Mouse (Mus musculus) lung, embryonic 15.5 days (tissue): Measurements from ENCODE around the gene Anks1b. TPM values are rescaled to one million over a fixed set of nuclear protein-coding genes. Genes with fewer than 3 reads are reported as not detected.
A peak's percentile ranks its signal among the peaks of the same experiment; 100 is the strongest.

Source experiments
- ATAC-seq: fragments of 200-750 bp; cut with Nextera tagmentation; 2 replicates; pipeline ENCODE4 v1.8.0; 2017; ENCODE audit warnings: moderate number of reproducible peaks, borderline replicate concordance; ENCODE audit not compliant: low FRiP score, low TSS enrichment; ENCODE audit errors: extremely low read depth
- H3K27ac ChIP-seq: fragments of 300-500 bp; sonication (generic); 2 replicates; pipeline ENCODE4 v1.5.1; 2015; ENCODE audit warnings: moderate library complexity, mild to moderate bottlenecking, inconsistent platforms
- H3K27me3 ChIP-seq: fragments of 300-500 bp; sonication (generic); 2 replicates; pipeline ENCODE4 v1.6.1; 2015; ENCODE audit warnings: inconsistent platforms
- H3K36me3 ChIP-seq: fragments of 300-500 bp; sonication (generic); 2 replicates; pipeline ENCODE4 v1.6.1; 2015; ENCODE audit warnings: inconsistent platforms
- H3K4me1 ChIP-seq: fragments of 300-500 bp; sonication (generic); 2 replicates; pipeline ENCODE4 v1.6.1; 2015; ENCODE audit warnings: inconsistent platforms
- H3K4me2 ChIP-seq: fragments of 300-500 bp; sonication (generic); 2 replicates; pipeline ENCODE4 v1.6.1; 2015; ENCODE audit warnings: inconsistent platforms, mild to moderate bottlenecking, moderate library complexity
- H3K4me3 ChIP-seq: fragments of 300-500 bp; sonication (generic); 2 replicates; pipeline ENCODE4 v1.5.1; 2015; ENCODE audit warnings: mild to moderate bottlenecking, inconsistent platforms
- H3K9ac ChIP-seq: fragments of 300-500 bp; sonication (generic); 2 replicates; pipeline ENCODE4 v1.6.1; 2015; ENCODE audit warnings: inconsistent platforms
- H3K9me3 ChIP-seq: fragments of 300-500 bp; sonication (generic); 2 replicates; pipeline ENCODE4 v1.6.1; 2016; ENCODE audit warnings: inconsistent platforms
- WGBS: fragments of 180-500 bp; shearing (Covaris S2); methylation state at CpG from one replicate; pipeline ENCODE4 v1.1.7; 2015; 5-methylcytosine and 5-hydroxymethylcytosine counted together
- polyA plus RNA-seq: library from polyadenylated mRNA; unstranded; fragments of >200 nt; fragmentation: Nextera tagmentation; extraction: Ambion mirVana; gene quantifications from 2 replicates; pipeline ENCODE4 v1.2.1, GENCODE M21; 2015

The Anks1b gene
- polyA plus RNA-seq, 1 experiment from 2014 or later = 0.47 TPM

GRCm38 (mm10) chr10:89872501-89873145, 686 bp upstream of the Anks1b start:
- Histone ChIP-seq H3K27me3 (peaks cover 18% of the 10 kb centered on the region), H3K4me1 (peaks cover 14% of the 10 kb centered on the region), H3K4me2 (peak overlapping the region; percentile 99), H3K27ac (no peak overlapping the region), H3K36me3 (no peaks in the 10 kb centered on the region), H3K9ac (peak overlapping the region; percentile 8; the same call in 1 of the 2 replicates), H3K4me3 (peak overlapping the region; percentile 56), H3K9me3 (no peaks in the 10 kb centered on the region)
- under 1% methylated on average over 25 of the region's 56 CpGs for WGBS
- peak; percentile 85 for ATAC-seq

GRCm38 (mm10) chr10:89874036-89874435, 727 bp downstream of the Anks1b start:
- peaks cover 18% of the 10 kb centered on the region for H3K27me3 ChIP-seq
- WGBS = 7% methylated on average over 8 of the region's 8 CpGs
- H3K4me2 ChIP-seq = peak overlapping the region; percentile 99
- no peaks in the 10 kb centered on the region for H3K36me3 ChIP-seq
- no peak overlapping the region for H3K27ac ChIP-seq
- peaks cover 14% of the 10 kb centered on the region for H3K4me1 ChIP-seq
- peak overlapping the region; percentile 56 for H3K4me3 ChIP-seq
- no peak overlapping the region for H3K9ac ChIP-seq
- no peaks in the 10 kb centered on the region for H3K9me3 ChIP-seq
- no peak for ATAC-seq

GRCm38 (mm10) chr10:89883561-89883960, 10.3 kb downstream of the Anks1b start:
- Histone ChIP-seq H3K27me3 (no peaks in the 10 kb centered on the region), H3K4me1 (no peaks in the 10 kb centered on the region), H3K27ac (no peak overlapping the region), H3K4me3 (no peak overlapping the region), H3K9ac (no peak overlapping the region), H3K4me2 (no peak overlapping the region), H3K36me3 (no peaks in the 10 kb centered on the region), H3K9me3 (no peaks in the 10 kb centered on the region)
- 79% methylated on average over 8 of the region's 8 CpGs for WGBS
- ATAC-seq = no peak

- Histone ChIP-seq H3K4me2 (no peak overlapping the region), H3K9me3 (no peaks in the 10 kb centered on the region), H3K36me3 (no peaks in the 10 kb centered on the region), H3K4me3 (no peak overlapping the region), H3K9ac (no peak overlapping the region), H3K27me3 (no peaks in the 10 kb centered on the region), H3K4me1 (no peaks in the 10 kb centered on the region), H3K27ac (no peak overlapping the region)
- 49% methylated on average over 7 of the region's 7 CpGs for WGBS
- no peak for ATAC-seq
Observed at GRCm38 (mm10) chr10:89902720-89903337, 29.5 kb downstream of the Anks1b start.

GRCm38 (mm10) chr10:89911889-89912288, 38.6 kb downstream of the Anks1b start:
- H3K4me3 ChIP-seq = no peak overlapping the region
- H3K27ac ChIP-seq = no peak overlapping the region
- no peak overlapping the region for H3K4me2 ChIP-seq
- no peaks in the 10 kb centered on the region for H3K27me3 ChIP-seq
- H3K9ac ChIP-seq = no peak overlapping the region
- WGBS = 88% methylated on average over 4 of the region's 4 CpGs
- H3K9me3 ChIP-seq = no peaks in the 10 kb centered on the region
- no peaks in the 10 kb centered on the region for H3K36me3 ChIP-seq
- no peak for ATAC-seq
- no peaks in the 10 kb centered on the region for H3K4me1 ChIP-seq

GRCm38 (mm10) chr10:89913174-89913573, 39.9 kb downstream of the Anks1b start:
- H3K4me1 ChIP-seq = no peaks in the 10 kb centered on the region
- no peak overlapping the region for H3K4me2 ChIP-seq
- H3K27ac ChIP-seq = no peak overlapping the region
- H3K9ac ChIP-seq = no peak overlapping the region
- no peak for ATAC-seq
- H3K27me3 ChIP-seq = no peaks in the 10 kb centered on the region
- H3K9me3 ChIP-seq = no peaks in the 10 kb centered on the region
- no peaks in the 10 kb centered on the region for H3K36me3 ChIP-seq
- H3K4me3 ChIP-seq = no peak overlapping the region

GRCm38 (mm10) chr10:89917141-89917540, 43.8 kb downstream of the Anks1b start:
- no peak for ATAC-seq
- Histone ChIP-seq H3K36me3 (no peaks in the 10 kb centered on the region), H3K27ac (no peak overlapping the region), H3K9ac (no peak overlapping the region), H3K4me3 (no peak overlapping the region), H3K4me1 (no peaks in the 10 kb centered on the region), H3K9me3 (no peaks in the 10 kb centered on the region), H3K27me3 (no peaks in the 10 kb centered on the region), H3K4me2 (no peak overlapping the region)
- WGBS = 67% methylated on average over 1 of the region's 1 CpGs

- no peak overlapping the region for H3K27ac ChIP-seq
- H3K36me3 ChIP-seq = no peaks in the 10 kb centered on the region
- no peaks in the 10 kb centered on the region for H3K4me1 ChIP-seq
- H3K4me2 ChIP-seq = no peak overlapping the region
- no peak for ATAC-seq
- H3K9me3 ChIP-seq = no peaks in the 10 kb centered on the region
- no peak overlapping the region for H3K9ac ChIP-seq
- H3K27me3 ChIP-seq = no peaks in the 10 kb centered on the region
- H3K4me3 ChIP-seq = no peak overlapping the region
- 66% methylated on average over 4 of the region's 4 CpGs for WGBS
Observed at GRCm38 (mm10) chr10:89921965-89922364, 48.7 kb downstream of the Anks1b start.

GRCm38 (mm10) chr10:89942180-89942579, 68.9 kb downstream of the Anks1b start:
- Histone ChIP-seq H3K9ac (no peak overlapping the region), H3K27ac (no peak overlapping the region), H3K36me3 (no peaks in the 10 kb centered on the region), H3K4me3 (no peak overlapping the region), H3K27me3 (no peaks in the 10 kb centered on the region), H3K9me3 (no peaks in the 10 kb centered on the region), H3K4me1 (no peaks in the 10 kb centered on the region), H3K4me2 (no peak overlapping the region)
- ATAC-seq = no peak
- 55% methylated on average over 4 of the region's 4 CpGs for WGBS

GRCm38 (mm10) chr10:89946636-89947349, 73.5 kb downstream of the Anks1b start:
- Histone ChIP-seq H3K4me1 (no peaks in the 10 kb centered on the region), H3K36me3 (no peaks in the 10 kb centered on the region), H3K27ac (no peak overlapping the region), H3K9ac (no peak overlapping the region), H3K27me3 (no peaks in the 10 kb centered on the region), H3K4me2 (no peak overlapping the region), H3K4me3 (no peak overlapping the region), H3K9me3 (no peaks in the 10 kb centered on the region)
- WGBS = 86% methylated on average over 1 of the region's 1 CpGs
- no peak for ATAC-seq

- no peak for ATAC-seq
- Histone ChIP-seq H3K4me3 (no peak overlapping the region), H3K4me2 (no peak overlapping the region), H3K9ac (no peak overlapping the region), H3K36me3 (no peaks in the 10 kb centered on the region), H3K27ac (no peak overlapping the region), H3K27me3 (no peaks in the 10 kb centered on the region), H3K4me1 (no peaks in the 10 kb centered on the region), H3K9me3 (no peaks in the 10 kb centered on the region)
- 77% methylated on average over 4 of the region's 4 CpGs for WGBS
Observed at GRCm38 (mm10) chr10:89974361-89974760, 101.1 kb downstream of the Anks1b start.

GRCm38 (mm10) chr10:89975431-89975841, 102.1 kb downstream of the Anks1b start:
- H3K9ac ChIP-seq = no peak overlapping the region
- H3K27ac ChIP-seq = no peak overlapping the region
- H3K4me1 ChIP-seq = no peaks in the 10 kb centered on the region
- no peaks in the 10 kb centered on the region for H3K27me3 ChIP-seq
- ATAC-seq = no peak
- no peaks in the 10 kb centered on the region for H3K36me3 ChIP-seq
- no peak overlapping the region for H3K4me2 ChIP-seq
- H3K4me3 ChIP-seq = no peak overlapping the region
- no peaks in the 10 kb centered on the region for H3K9me3 ChIP-seq
- WGBS = 56% methylated on average over 3 of the region's 3 CpGs
